Mouse (Mus musculus) right cerebral cortex, adult 2 months (tissue): ENCODE results near the gene Gm10031.
"Not testable (repeated sequence)": the region's sequence is repeated elsewhere in the genome, so short reads cannot be mapped to it uniquely, and the experiment has no call there.

Source experiments
- DNase-seq, 2 experiments: peaks; one replicate each; pipeline ENCODE4 v3.0.0; 2021 to 2022; ENCODE audit warnings: low spot score in 2 of 2

The Gm10031 gene

DNA sequence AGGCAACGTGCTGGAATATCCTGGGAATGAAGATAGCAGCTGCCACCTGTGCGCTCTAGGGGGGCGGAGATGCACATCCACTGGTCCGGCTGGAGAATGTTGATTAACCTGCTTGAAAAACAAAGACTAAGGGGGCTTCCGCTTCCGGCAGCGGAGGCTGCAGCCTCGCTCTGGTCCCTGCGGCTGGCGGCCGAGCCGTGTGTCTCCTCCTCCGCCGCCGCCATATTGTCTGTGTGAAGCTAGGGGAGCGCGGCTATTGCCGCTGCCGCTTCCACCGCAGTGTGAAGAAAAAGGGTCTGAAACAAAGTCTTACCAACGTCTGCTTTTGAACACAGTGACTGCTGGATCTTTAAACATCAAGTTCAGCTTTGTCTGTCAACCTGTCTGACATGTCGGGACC, at the start of gene Gm10031:
TSS of gene Gm10031 (plus strand) at position 171 of the 400 bp plus-strand sequence.
- not testable (repeated sequence) for DNase-seq

DNA sequence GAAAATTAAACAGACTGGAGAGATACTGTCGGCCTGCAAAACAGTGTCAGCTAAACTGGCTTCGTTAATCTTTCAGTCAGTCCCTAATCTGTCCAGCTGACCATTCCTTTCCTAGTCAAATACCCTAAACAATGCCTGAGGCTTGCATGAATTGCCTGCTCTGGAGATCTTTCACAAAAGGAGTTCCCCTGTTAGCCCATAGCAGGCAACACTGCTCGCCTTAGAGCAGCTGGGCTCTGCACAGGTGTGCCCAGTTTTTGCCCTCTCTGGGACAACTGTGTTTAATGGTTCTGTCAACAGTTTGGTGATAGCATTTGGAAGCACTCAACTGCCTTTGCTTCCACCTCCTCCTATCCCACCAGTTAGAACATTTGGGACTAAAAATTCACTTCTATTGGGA, 49.0 kb upstream of the Gm10031 start:
- no peak for DNase-seq

DNA sequence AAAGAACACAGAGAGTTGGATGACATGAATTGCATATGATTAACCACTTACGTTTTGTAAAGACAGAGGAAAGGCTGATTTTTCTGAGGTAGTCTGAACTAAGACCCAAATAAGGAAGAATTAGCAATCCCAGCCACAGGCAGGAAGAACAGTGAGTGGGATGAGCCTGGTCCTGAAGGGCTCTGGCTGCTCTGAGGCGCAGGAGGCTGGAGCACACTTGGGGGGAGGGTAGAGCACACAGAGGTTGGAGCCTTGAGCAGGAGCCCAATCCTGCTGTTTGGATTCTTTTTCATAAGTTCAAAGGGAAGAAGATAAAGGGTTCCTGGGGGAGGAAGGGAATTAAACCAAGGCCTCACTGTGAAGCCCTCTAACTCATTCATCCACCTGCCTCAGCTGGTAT, 47.8 kb upstream of the Gm10031 start:
- DNase-seq, result no peak

DNA sequence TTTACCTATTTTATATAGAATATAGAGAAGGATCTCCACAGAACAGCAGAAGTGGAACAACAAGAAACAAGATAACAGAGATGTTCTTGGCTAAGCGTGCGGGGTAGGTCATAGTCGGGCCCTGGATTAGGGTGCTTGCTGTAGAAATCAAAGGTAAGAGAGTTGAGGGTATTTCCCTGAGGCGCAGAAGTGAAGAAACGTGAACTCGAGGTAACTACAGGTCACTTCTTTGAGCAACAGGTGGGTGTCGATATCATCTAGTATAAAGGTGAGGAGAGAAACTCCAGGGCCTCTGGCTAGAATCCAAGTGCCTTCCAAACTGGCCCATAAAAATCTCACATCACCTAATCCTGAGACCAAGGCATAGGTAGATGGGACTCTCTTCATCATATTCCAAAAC, 47.3 kb upstream of the Gm10031 start:
- DNase-seq, result no peak

DNA sequence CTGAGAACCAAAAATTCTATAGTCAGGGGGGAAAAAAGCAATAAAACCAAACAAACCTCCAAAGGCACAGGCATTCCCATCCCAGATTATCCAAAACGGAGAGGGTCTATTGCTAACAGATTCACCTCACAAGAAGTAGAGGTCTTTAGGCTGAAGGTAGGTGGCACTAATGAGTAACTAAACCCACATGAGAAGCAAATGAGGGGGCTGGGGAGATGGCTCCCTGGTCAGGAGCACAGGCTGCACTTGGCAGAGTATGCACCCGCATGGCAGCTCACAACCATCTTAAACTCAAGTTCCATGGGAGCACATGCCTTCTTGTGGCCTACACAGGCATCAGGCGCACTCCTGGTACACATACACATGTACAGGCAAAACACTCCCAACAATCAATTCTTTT, 42.0 kb upstream of the Gm10031 start:
- no peak for DNase-seq

DNA sequence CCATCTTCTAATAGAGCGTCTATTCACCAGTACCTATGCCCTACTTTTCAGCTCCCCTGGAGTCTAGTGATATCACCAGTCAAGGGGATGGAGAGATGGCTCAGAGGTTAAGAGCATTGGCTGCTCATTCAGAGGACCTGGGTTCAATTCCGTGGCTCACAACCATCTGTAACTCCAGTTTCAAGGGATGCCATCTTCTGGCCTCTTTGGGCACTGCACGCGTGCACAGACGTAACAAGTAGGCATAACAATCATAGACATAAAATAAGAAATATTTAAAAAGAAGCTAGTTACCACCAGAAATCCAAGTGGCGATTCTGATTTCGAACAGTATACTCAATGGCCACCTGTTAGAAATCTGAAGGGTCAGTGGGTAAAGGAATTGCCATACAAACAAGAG, 36.3 kb upstream of the Gm10031 start:
- no peak for DNase-seq

DNA sequence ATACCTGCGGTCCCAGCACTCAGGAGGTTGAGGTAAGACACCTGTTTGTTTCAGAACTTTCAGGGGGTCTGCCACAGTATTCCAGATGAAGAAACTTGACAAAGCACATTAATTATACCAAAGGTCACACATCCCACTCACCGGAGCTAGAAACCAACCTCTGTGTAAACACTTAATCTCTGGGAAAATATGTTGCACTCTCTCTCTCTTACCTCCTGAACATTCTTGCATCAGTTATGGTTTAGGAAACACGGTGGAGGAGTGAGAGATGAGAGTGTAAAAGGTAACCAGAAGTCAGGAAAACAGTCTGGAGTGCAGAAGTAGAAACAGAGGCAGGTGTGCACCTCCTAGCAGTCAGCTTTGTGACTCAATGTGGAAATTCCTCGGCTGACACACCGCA, 35.8 kb upstream of the Gm10031 start:
- DNase-seq, result no peak

DNA sequence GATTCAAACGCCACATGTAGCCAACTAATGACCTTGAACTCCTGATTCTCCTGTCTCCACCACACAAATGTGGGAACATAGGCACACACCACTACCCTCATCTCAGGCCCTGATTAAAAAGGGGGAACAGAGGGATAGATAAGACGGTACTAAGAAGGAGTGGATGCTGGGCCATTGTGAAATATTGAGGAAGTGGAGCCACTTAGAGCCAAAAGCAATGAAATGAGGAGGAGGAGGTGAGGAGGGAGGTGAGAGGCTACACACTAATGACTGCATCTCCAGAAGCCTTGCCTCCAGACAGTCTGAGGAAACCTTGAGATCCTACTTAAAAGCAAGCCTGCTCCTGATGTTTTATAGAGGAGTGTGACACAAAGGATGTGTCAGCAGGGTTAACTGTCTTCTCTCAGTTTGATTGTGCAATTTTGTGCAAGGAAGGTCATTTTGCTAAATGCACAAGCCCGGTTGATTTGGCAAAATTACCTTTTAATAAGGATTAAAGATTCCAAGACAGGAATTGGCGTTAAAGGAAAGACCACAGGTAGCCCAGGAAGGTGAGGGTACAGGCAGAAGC, 32.5 kb upstream of the Gm10031 start:
- DNase-seq, result no peak

DNA sequence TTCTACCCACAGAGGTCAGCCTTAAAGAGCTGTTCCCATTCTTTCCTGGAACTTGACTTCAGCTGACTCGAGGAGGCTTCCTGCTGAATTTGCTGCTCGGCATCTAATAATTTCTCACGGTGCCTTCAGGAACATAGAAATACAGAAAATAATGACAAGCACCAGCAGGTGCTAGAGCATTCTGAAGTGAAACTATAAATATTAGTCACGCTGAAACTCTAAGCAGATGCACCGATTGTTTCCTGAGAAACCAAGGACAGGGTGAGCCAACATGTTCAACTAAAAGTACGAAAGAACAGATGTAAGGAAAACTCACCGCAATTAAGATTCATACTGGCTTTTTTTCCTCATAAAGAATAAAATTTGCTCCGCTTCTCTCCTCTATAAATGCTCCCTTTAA, 28.8 kb upstream of the Gm10031 start:
- DNase-seq, result peak; percentile 10 to 21

DNA sequence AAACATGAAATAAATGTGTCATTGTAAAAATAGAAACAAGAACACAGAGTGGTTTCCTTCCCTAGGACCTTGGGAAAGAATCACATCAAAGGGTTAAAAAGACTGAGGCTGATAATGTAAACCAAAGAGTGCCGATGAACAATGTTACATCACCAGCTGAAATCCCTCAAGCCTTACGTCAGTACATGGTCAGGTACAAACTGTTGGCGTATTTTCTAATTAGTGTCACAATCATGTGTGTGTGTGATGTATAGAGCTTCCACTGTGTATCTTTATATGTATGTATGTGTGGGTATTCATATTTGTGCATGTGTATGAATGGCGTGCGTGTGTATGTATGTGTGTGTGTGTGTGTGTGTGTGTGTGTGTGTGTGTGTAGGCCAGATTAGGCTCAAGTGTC, 26.9 kb upstream of the Gm10031 start:
- no peak for DNase-seq

DNA sequence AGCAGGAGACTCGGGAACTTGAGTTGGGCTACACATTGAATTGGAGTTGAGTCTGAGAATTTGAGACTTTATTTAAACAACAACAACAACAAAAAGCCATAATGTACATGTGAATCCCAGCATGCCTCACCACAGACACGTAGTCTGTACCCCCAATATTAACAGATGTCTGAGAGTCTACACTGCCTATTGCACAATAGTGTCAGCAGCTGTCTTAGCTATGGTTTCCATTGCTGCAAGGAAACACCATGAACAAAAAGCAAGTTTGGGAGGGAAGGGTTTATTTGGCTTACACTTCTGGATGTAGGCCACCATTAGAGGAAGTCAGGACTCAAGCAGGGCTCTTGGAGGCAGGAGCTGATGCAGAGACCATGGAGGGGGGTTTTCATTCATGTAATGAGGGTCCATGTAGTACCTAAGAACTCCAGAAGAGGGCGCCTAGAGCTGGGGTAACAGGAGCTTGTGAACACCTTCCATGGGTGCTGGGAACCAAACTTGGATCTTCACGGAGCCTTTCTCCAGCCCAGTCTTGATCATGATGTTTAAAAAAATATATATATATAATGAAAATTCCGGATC, 18.8 kb upstream of the Gm10031 start:
- no peak for DNase-seq

DNA sequence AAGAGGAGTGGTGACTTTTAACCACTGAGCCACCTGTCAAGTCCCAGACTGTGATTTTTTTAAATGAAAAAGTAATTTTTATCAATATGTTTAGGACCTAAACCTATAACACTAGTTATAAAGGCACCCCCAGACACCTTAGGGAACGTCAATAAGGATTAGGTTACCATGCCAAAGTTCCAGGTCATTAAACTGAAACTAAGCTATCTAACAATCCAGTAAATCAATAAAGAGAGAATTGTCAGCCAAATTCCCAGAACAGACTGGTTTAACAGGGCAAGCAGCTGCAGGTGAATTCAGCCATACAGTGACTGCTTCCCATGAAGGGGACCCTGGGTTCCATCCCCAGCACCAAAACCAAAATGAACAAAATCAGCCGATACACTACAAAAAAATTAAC, 17.9 kb upstream of the Gm10031 start:
- DNase-seq, result no peak

DNA sequence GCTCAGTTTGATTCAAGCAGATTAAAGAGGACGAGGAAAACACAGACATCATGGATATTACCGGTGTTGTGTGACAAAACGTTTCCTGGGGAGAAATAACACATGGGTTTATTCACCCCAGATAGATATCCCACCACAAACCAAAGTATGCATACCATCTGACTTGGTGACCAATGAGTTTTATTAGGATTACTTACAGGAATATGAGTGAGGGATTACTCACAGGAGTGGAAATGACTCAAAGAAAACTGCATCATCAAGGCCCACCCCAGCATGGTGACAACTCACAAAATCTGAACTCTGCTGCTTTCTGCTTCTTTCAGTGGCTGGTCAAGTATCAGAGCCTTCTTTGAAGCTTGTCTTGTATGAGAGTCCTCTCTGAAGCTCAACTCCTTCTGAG, 16.1 kb upstream of the Gm10031 start:
- no peak for DNase-seq

DNA sequence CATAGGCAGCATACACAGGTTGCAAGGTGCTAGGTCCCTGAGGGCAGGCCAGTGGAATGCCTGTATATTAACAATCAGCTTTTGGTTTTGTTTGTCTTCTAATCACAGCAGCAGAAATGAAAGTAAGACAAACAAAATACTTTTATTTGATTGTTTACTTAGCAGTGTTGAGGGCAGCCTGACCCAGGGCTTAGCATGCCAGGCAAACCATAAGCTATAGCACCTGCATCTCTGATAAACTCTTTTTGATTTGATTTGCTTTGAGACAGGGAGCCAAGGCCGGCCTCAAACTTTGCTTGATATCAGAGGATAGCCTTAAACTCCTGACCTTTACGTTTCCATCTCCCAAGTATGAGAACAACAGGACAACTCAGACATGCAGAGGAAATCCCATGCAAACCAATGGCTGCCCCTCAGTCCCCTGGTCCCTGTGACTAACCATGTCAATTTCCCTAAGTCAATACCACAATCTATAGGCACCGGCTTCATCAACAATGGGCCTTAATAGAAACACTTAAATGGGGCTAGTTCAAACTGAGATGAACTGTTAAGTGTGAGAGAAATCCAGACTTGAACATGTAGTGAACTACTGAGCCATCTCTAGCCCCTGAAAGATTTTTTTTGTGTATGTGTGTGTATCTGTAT, 3.6 kb upstream of the Gm10031 start:
- no peak for DNase-seq

DNA sequence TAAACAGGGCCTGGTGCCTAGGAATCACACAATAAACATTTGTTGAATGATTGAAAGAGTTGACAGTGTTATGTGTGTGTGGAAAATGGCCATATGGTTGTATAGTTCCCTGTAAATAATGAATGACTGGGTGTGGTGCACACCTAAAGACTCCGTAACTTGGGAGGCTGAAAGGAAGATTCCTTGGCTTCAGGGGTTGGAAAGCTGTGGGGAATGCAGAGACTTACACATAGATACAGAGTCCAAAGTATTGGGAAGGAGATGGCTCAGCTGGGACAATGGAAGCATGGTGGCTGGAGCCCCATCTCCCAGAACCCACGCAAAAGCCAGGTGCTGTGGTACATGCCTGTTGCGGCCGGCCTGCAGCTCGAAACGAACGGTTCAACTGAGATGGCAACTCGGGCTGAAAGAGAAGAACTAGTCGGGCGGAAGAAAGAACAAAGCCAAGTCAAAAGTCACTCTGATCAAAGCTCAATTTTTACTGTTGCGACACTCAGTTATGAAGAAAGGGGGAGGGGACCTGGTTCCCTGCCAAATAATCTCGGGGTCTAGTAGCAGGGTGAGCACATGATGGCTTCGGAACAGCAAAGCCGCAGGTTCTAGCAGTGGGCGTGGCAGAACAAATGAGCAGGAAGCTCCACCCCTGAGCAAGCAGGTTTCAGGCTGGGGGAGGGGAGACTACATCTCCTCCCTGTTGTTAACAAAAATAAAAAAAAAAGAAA, 1.9 kb upstream of the Gm10031 start:
- DNase-seq, result no peak

DNA sequence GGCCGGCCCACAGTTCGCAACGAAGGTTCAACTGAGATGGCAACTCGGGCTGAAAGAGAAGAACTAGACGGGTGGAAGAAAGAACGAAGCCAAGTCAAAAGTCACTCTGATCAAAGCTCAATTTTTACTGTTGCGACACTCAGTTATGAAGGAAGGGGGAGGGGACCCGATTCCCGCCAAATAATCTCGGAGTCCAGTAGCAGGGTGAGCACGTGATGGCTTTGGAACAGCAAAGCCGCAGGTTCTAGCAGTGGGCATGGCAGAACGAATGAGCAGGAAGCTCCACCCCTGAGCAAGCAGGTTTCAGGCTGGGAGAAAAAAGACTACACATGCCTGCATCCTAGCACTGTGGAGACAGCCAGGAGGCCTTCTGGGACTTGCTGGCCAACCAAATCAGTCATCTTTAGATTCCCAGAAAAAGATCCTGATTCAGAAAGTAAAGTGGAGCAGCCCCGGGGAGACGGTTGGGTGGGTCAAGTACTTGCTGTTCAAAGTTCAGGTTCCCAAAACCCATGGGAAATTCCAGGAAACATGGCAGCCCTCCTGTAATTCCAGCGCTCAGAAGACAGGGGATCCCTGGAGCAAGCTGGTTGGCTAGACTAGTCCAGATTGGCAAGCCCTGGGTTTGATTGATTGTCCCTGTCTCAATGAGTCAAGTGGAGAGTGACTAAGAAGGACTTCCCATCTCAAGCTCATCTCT, 8.8 kb downstream of the Gm10031 start:
- not testable (repeated sequence) for DNase-seq

DNA sequence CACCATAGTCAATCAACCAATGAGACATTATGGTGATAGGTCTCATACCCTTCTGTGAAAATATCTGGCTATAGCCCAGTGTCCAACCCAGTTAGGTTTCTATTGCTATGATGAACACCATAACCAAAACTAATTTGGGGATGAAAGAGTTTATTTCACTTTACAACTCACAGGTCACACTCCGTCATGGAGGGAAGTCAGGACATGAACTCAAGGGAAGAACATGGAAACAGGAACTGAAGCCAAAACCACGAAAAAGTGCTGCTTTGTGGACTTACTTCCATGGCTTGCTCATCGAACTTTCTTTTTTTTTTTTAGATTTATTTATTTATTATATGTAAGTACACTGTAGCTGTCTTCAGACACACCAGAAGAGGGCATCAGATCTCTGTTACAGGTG, 9.7 kb downstream of the Gm10031 start:
- no peak for DNase-seq

DNA sequence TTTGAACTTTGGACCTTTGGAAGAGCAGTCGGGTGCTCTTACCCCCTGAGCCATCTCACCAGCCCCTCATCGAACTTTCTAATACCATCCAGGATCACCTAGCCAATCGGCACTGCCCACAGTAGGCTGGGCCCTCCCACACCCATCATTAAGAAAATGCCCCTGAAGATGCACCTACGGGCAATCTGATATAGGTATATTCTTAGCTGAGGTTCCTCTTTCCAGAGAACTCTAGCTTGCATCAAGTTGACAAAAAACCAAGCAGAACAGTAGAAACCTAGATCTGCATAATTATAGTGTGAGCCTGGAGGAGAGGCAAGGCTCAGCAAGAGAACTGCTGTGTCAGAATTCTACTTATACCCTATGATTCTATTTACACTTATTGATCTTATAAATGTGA, 10.1 kb downstream of the Gm10031 start:
- DNase-seq, result no peak

DNA sequence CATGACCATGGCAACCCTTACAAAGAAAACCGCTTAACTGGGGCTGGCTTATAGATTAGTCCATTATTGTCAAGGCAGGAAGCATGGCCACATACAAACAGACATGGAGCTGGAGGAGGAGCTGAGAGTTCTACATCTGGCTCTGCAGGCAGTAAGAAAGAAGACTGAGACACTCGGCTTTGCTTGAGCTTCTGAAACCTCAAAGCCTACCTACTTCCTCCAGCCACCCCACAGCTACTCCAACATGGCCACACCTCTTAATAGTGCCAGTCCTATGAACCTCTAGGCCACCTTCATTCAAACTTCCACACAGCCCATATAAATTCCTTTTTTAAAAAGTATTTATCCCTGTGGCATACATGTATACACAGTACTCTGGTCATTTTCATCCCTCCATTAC, 13.2 kb downstream of the Gm10031 start:
- no peak for DNase-seq

DNA sequence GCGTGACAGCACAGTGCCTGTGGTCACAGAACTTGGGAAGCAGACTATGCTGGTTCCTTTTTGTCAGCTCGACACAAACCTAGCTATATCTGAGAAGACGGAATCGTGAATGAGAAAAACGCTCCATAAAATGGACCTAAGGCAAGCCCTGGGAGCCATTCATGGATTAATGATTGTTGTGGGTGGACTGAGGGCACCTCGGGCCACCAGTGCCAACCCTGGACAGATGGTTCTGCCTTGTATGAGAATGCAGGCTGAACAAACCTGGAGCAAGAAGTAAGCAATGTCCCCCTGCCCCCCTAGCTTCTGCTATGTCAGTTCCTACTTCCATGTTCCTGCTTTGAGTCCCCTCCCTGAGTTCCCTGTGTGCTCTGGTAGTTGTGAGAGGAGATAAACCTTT, 13.9 kb downstream of the Gm10031 start:
- no peak for DNase-seq

DNA sequence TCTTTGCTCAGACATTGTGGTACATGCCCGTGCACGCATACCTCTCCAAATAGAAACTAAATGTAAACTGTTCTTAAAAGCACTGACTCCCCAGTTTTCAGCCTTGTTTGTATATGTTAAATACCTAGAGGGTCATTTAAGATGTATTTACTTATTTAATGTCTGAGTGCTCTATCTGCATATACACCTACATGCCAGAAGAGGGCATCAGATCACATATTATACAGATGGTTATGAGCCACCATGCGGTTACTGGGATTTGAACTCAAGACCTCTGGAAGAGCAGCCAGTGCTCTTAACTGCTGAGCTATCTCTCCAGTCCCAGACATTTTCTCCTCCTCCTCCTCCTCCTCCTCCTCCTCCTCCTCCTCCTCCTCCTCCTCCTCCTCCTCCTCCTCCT, 14.6 kb downstream of the Gm10031 start:
- no peak for DNase-seq

DNA sequence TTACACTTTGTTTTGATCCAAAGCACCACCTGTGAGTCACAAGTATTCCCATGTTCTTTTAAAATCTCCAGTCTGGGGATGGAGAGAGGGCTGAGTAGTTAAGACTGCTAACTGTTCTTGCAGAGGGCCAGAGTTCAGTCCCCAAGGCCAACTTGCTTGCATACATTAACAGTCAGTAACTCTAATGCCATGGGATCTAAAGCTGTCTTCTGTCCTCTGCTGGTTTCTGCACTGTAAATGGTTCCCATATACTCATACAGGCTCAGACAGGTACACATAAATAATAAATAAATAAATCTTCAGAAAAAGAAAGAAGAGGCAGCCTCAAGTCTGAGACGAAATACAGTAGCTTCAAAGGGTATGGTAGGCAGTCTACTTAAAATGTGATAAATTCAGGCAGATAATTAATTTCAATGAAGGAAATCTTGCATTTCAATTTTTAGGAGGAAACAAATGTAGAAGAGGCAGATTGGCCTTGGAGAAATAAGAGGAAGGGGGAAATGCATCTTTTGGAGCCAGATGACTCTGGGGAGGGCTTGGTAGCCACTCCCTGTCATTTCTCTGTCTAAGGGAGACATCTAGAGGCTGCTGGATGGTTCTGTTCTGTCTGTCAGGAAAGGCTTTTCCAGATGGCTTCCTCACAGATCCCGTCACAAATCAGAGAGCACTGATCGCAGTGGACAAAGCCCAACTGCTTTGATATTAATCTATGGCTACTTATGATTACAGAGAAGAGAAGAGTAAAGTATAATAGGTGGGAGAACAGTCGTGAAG, 16.2 kb downstream of the Gm10031 start:
- DNase-seq, result peak; percentile 22 to 38
